Mouse (Mus musculus): Measurements from ENCODE around the gene Phldb1.

GRCm38 (mm10) chr9:44719632-44720357 is 15.2 kb downstream of the Phldb1 start:
- TF ChIP-seq CTCF (IDR thresholded peaks at IDR 0.05 in 2 of 3, conservative IDR thresholded peaks at IDR 0.05 in 1 of 3; ENCODE audit: control insufficient read depth in 1 of 3, insufficient read depth in 1 of 3, low read depth in 2 of 3, low read length in 3 of 3, poor library complexity in 1 of 3, severe bottlenecking in 1 of 3), result no peak
- no peak for TF ChIP-seq EP300 (IDR thresholded peaks at IDR 0.05; ENCODE audit: low read depth in 1 of 2, low read length in 2 of 2)
- no peak for TF ChIP-seq POLR2A (IDR thresholded peaks at IDR 0.05; ENCODE audit: control insufficient read depth in 1 of 2, insufficient read depth in 1 of 2, low read depth in 1 of 2, low read length in 2 of 2, poor library complexity in 1 of 2)
